Mouse (Mus musculus): ENCODE results near the gene Gm9833. TPM values are rescaled to one million over a fixed set of nuclear protein-coding genes. Genes with fewer than 3 reads are reported as not detected.

The Gm9833 gene
- polyA plus RNA-seq, 1 experiment from 2014 or later = 9.8 TPM

GRCm38 (mm10) chr3:10092499-10092898 lies 4.6 kb downstream of the Gm9833 start:
- no peak overlapping the region for H3K4me3 ChIP-seq
- H3K4me1 ChIP-seq = no peaks in the 10 kb centered on the region
- H3K27me3 ChIP-seq (replicated peaks) = no peaks in the 10 kb centered on the region
- no peak overlapping the region for H3K9ac ChIP-seq
- H3K4me2 ChIP-seq (replicated peaks) = no peak overlapping the region
- H3K27ac ChIP-seq = no peak overlapping the region
- no peak for ATAC-seq (ENCODE audit: low FRiP score, low read depth)
- WGBS = 67% methylated on average over 7 of the region's 7 CpGs
- H3K36me3 ChIP-seq = no peaks in the 10 kb centered on the region
- H3K9me3 ChIP-seq = no peaks in the 10 kb centered on the region

- 86% methylated on average over 6 of the region's 6 CpGs for WGBS
- Histone ChIP-seq H3K9me3 (no peaks in the 10 kb centered on the region), H3K27ac (no peak overlapping the region), H3K9ac (no peak overlapping the region), H3K4me3 (no peak overlapping the region), H3K36me3 (no peaks in the 10 kb centered on the region), H3K4me1 (no peaks in the 10 kb centered on the region), H3K27me3 (replicated peaks) (no peaks in the 10 kb centered on the region), H3K4me2 (replicated peaks) (no peak overlapping the region)
- ATAC-seq (ENCODE audit: low FRiP score, low read depth) = no peak
These were observed 5.0 kb downstream of the Gm9833 start for GRCm38 (mm10) chr3:10092914-10093313.

DNA sequence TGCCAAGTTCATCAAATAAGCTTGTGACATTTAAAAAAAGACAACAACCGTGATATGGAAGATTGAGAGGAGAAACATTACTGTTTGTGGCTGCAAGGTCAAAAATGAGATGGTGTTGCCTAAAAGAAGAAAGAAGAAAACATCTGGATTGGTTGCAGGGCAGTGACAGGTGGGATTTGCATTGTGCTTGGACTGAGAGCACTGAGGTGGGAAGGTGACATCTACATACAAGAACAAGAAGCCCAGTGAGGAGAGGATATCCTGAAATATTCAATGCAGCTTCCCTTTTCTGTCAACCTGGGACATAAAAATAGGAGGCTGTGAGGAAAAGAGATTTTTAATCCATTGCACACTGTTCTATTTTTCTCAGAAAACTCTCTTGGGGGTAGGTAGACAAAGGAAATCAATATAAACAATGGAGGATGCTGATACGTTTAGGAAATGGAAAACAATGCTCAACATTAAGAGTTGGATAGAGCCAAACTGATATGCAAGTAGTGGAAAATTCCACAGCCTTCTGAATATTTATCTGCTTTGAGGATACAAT lies 7.2 kb downstream of the Gm9833 start:
- no peak overlapping the region for H3K9ac ChIP-seq
- no peaks in the 10 kb centered on the region for H3K9me3 ChIP-seq
- no peak for ATAC-seq (ENCODE audit: low FRiP score, low read depth)
- H3K4me3 ChIP-seq = no peak overlapping the region
- no peak overlapping the region for H3K4me2 ChIP-seq (replicated peaks)
- WGBS = 94% methylated on average over 2 of the region's 2 CpGs
- no peaks in the 10 kb centered on the region for H3K36me3 ChIP-seq
- no peaks in the 10 kb centered on the region for H3K4me1 ChIP-seq
- no peaks in the 10 kb centered on the region for H3K27me3 ChIP-seq (replicated peaks)
- H3K27ac ChIP-seq = no peak overlapping the region

DNA sequence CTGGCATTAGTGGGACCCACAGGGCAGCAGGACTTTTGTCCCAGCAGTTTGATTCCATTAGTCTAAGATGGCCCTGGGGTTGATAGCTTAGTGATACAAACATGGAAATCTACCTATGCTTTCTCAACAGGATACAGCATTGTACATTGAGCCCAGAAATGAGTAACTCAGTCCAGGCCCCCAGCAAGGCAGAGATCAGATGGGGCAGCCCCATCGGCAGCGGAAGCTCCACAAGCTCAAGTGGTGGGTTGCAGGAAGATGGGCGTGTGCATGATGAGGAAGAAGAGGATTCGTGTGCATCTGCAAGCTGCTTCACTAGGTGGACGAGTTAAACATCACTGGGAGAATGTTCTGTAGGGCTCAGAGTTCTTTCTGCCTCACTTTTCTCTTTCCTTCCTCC lies 11.8 kb downstream of the Gm9833 start:
- no peaks in the 10 kb centered on the region for H3K27me3 ChIP-seq (replicated peaks)
- no peak overlapping the region for H3K9ac ChIP-seq
- no peak overlapping the region for H3K4me2 ChIP-seq (replicated peaks)
- H3K36me3 ChIP-seq = no peaks in the 10 kb centered on the region
- H3K4me1 ChIP-seq = no peaks in the 10 kb centered on the region
- H3K9me3 ChIP-seq = no peaks in the 10 kb centered on the region
- WGBS = 94% methylated on average over 5 of the region's 5 CpGs
- no peak overlapping the region for H3K4me3 ChIP-seq
- no peak for ATAC-seq (ENCODE audit: low FRiP score, low read depth)
- no peak overlapping the region for H3K27ac ChIP-seq

GRCm38 (mm10) chr3:10111570-10111969 lies 23.7 kb downstream of the Gm9833 start:
- Histone ChIP-seq H3K27me3 (replicated peaks) (no peaks in the 10 kb centered on the region), H3K36me3 (no peaks in the 10 kb centered on the region), H3K4me3 (no peak overlapping the region), H3K4me1 (no peaks in the 10 kb centered on the region), H3K9ac (no peak overlapping the region), H3K27ac (no peak overlapping the region), H3K9me3 (no peaks in the 10 kb centered on the region), H3K4me2 (replicated peaks) (no peak overlapping the region)
- no peak for ATAC-seq (ENCODE audit: low FRiP score, low read depth)
- 85% methylated on average over 2 of the region's 2 CpGs for WGBS

GRCm38 (mm10) chr3:10112196-10112595 lies 24.3 kb downstream of the Gm9833 start:
- Histone ChIP-seq H3K4me2 (replicated peaks) (no peak overlapping the region), H3K36me3 (no peaks in the 10 kb centered on the region), H3K27ac (no peak overlapping the region), H3K27me3 (replicated peaks) (no peaks in the 10 kb centered on the region), H3K4me1 (no peaks in the 10 kb centered on the region), H3K4me3 (no peak overlapping the region), H3K9ac (no peak overlapping the region), H3K9me3 (no peaks in the 10 kb centered on the region)
- no peak for ATAC-seq (ENCODE audit: low FRiP score, low read depth)
- 81% methylated on average over 4 of the region's 4 CpGs for WGBS

- Histone ChIP-seq H3K4me1 (no peaks in the 10 kb centered on the region), H3K27me3 (replicated peaks) (no peaks in the 10 kb centered on the region), H3K9ac (no peak overlapping the region), H3K4me2 (replicated peaks) (no peak overlapping the region), H3K9me3 (no peaks in the 10 kb centered on the region), H3K36me3 (no peaks in the 10 kb centered on the region), H3K4me3 (no peak overlapping the region), H3K27ac (no peak overlapping the region)
- 91% methylated on average over 2 of the region's 2 CpGs for WGBS
- no peak for ATAC-seq (ENCODE audit: low FRiP score, low read depth)
These were observed 24.8 kb downstream of the Gm9833 start for GRCm38 (mm10) chr3:10112660-10113059.

DNA sequence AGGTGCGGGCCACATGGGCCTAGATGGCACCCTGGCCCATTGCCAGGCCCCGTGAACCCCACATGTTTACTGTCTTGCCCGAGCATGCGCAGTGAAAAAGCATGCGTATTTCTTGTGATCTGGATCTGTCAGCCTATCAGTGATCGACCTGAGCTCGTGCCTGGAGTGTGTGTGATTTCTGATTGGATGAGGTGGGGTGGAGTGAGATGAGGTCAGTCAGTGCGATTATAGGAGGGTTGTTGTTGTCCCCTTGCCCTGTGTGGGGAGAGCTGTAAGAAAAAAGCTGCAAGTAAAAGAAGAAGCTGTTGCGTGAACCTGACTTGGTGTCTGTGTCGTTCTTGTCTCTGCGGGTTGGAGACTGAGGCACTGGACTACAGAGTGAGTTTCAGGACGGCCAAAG lies 28.6 kb downstream of the Gm9833 start:
- WGBS = 91% methylated on average over 12 of the region's 12 CpGs
- no peak overlapping the region for H3K4me3 ChIP-seq
- no peaks in the 10 kb centered on the region for H3K9me3 ChIP-seq
- no peak overlapping the region for H3K9ac ChIP-seq
- H3K4me1 ChIP-seq = no peaks in the 10 kb centered on the region
- H3K36me3 ChIP-seq = no peaks in the 10 kb centered on the region
- no peak overlapping the region for H3K4me2 ChIP-seq (replicated peaks)
- ATAC-seq (ENCODE audit: low FRiP score, low read depth) = no peak
- no peaks in the 10 kb centered on the region for H3K27me3 ChIP-seq (replicated peaks)
- no peak overlapping the region for H3K27ac ChIP-seq

- Histone ChIP-seq H3K27ac (no peak overlapping the region), H3K4me2 (replicated peaks) (no peak overlapping the region), H3K4me1 (no peaks in the 10 kb centered on the region), H3K27me3 (replicated peaks) (no peaks in the 10 kb centered on the region), H3K9ac (no peak overlapping the region), H3K9me3 (no peaks in the 10 kb centered on the region), H3K4me3 (no peak overlapping the region), H3K36me3 (no peaks in the 10 kb centered on the region)
- 90% methylated on average over 9 of the region's 9 CpGs for WGBS
- no peak for ATAC-seq (ENCODE audit: low FRiP score, low read depth)
These were observed 33.3 kb downstream of the Gm9833 start for GRCm38 (mm10) chr3:10121232-10121631.

DNA sequence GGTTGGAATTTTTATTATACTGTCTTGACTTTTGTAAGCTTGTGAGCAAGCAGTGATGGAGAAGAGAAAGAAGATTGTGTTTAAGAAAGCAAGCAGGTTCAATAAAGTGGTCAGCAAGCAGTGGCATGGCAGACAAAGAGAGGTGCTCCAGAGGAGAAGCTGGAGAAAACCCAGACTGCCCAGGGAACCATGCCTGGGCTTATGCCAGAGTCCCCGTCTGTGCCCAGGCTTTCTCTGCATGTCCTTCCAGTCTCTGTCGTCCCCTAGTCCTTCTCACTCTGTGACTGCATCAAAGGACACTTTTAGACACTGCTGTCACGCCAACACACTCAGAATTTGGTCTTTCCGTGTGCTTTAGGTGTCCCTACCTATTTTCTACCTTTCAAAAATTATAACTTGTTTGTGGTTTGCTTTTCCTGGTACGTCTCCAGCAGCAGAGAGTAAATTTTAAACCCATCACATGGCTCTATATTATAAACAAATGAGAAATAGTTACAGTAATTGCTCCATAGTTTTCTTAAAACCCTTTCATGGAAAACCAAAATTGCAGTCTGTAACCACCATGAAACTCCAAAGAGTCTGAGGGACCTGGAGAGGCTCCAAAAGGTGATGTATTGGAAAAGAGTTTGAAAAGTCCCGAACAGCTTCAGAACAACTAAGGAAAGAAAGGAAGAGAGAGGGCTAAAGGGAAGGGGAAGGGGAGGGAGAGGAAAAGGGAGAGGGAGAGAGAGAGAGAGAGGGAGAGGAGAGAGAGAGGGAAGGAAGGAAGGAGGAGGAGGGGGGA lies 34.2 kb downstream of the Gm9833 start:
- ATAC-seq (ENCODE audit: low FRiP score, low read depth) = no peak
- H3K4me2 ChIP-seq (replicated peaks) = no peak overlapping the region
- H3K4me3 ChIP-seq = no peak overlapping the region
- no peaks in the 10 kb centered on the region for H3K36me3 ChIP-seq
- 82% methylated on average over 6 of the region's 6 CpGs for WGBS
- no peaks in the 10 kb centered on the region for H3K9me3 ChIP-seq
- no peak overlapping the region for H3K9ac ChIP-seq
- H3K27ac ChIP-seq = no peak overlapping the region
- H3K27me3 ChIP-seq (replicated peaks) = no peaks in the 10 kb centered on the region
- H3K4me1 ChIP-seq = no peaks in the 10 kb centered on the region

GRCm38 (mm10) chr3:10123615-10124014 lies 35.7 kb downstream of the Gm9833 start:
- no peak for ATAC-seq (ENCODE audit: low FRiP score, low read depth)
- Histone ChIP-seq H3K4me1 (no peaks in the 10 kb centered on the region), H3K9me3 (no peaks in the 10 kb centered on the region), H3K9ac (no peak overlapping the region), H3K27me3 (replicated peaks) (no peaks in the 10 kb centered on the region), H3K36me3 (no peaks in the 10 kb centered on the region), H3K4me2 (replicated peaks) (no peak overlapping the region), H3K4me3 (no peak overlapping the region), H3K27ac (no peak overlapping the region)
- WGBS = 88% methylated on average over 1 of the region's 1 CpGs

DNA sequence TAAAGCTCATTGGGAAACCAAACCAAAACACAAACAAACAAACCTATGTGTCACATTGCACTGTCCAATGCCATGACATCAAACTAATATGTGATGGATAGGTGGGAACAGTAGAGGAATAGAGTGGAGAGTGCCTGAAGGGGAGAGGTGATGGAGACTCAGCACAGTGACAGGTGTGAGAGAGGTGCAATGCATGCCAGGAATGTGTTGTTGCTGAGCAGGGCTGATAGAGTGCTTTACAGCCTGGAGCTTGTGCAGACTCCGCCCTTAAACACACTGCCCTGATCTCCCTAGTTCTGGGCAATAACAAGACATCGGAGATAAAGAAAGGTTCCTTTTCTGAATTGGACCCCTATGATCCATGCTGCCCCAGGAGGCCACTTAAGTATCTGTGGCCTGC lies 36.2 kb downstream of the Gm9833 start:
- no peaks in the 10 kb centered on the region for H3K4me1 ChIP-seq
- H3K27me3 ChIP-seq (replicated peaks) = no peaks in the 10 kb centered on the region
- H3K9ac ChIP-seq = no peak overlapping the region
- no peak overlapping the region for H3K27ac ChIP-seq
- 91% methylated on average over 2 of the region's 2 CpGs for WGBS
- H3K4me3 ChIP-seq = no peak overlapping the region
- no peak for ATAC-seq (ENCODE audit: low FRiP score, low read depth)
- H3K4me2 ChIP-seq (replicated peaks) = no peak overlapping the region
- no peaks in the 10 kb centered on the region for H3K9me3 ChIP-seq
- H3K36me3 ChIP-seq = no peaks in the 10 kb centered on the region

DNA sequence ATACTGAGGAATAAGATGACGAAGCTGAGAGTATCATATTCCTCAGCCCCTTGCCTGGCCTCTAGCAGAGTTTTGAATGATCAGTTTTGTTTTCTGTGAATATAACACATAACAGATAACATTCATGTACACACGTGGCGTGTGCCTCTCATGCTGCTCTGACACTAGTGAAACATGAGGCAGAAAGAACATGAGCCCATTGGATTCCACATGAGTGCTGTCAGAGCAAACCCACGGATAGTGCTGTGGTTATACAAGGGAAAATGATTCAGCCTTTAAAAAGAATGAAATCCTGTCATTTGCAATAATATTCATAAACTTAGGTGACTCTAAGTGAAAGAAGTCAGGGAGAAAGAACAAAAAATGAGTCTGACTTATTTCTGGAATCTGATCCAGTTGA lies 37.4 kb downstream of the Gm9833 start:
- WGBS = 82% methylated on average over 4 of the region's 4 CpGs
- H3K27ac ChIP-seq = no peak overlapping the region
- no peaks in the 10 kb centered on the region for H3K36me3 ChIP-seq
- H3K4me3 ChIP-seq = no peak overlapping the region
- no peak for ATAC-seq (ENCODE audit: low FRiP score, low read depth)
- no peak overlapping the region for H3K4me2 ChIP-seq (replicated peaks)
- H3K4me1 ChIP-seq = no peaks in the 10 kb centered on the region
- H3K27me3 ChIP-seq (replicated peaks) = no peaks in the 10 kb centered on the region
- no peak overlapping the region for H3K9ac ChIP-seq
- no peaks in the 10 kb centered on the region for H3K9me3 ChIP-seq

All from neural tube, embryonic 12.5 days (tissue).